Mouse (Mus musculus): ENCODE measurements around the gene Cux1.

GRCm38 (mm10) chr5:136502491-136503086 is 64.7 kb downstream of the Cux1 start:
- TF ChIP-seq CTCF (IDR thresholded peaks at IDR 0.05; ENCODE audit: low read depth, low read length) (no peak), POLR2A (IDR thresholded peaks at IDR 0.05; ENCODE audit: borderline replicate concordance, low read depth, low read length) (no peak)
